Mouse (Mus musculus) intestine, embryonic 16.5 days (tissue): Measurements from ENCODE around the gene Myof. TPM values are rescaled to one million over a fixed set of nuclear protein-coding genes. Genes with fewer than 3 reads are reported as not detected.

ENCODE experiments used
- ATAC-seq: fragments of 200-750 bp; cut with Nextera tagmentation; 2 replicates; pipeline ENCODE4 v1.8.0; 2017; ENCODE audit warnings: moderate TSS enrichment, moderate library complexity
- H3K27ac ChIP-seq: fragments of 300-500 bp; sonication (generic); 2 replicates; pipeline ENCODE4 v1.5.1; 2014; ENCODE audit warnings: mild to moderate bottlenecking, low read length
- H3K27me3 ChIP-seq: fragments of 300-500 bp; sonication (generic); replicated peaks from 2 replicates; pipeline ENCODE4 v1.6.1; 2014; ENCODE audit warnings: low read length, control low read depth, mixed read lengths; ENCODE audit not compliant: control insufficient read depth, insufficient read depth
- H3K36me3 ChIP-seq: fragments of 300-500 bp; sonication (generic); 2 replicates; pipeline ENCODE4 v1.6.1; 2014; ENCODE audit warnings: low read length, control low read depth; ENCODE audit not compliant: control insufficient read depth, insufficient read depth
- H3K4me1 ChIP-seq: fragments of 300-500 bp; sonication (generic); 2 replicates; pipeline ENCODE4 v1.6.1; 2014; ENCODE audit warnings: low read length, control low read depth, mixed read lengths; ENCODE audit not compliant: control insufficient read depth, insufficient read depth
- H3K4me2 ChIP-seq: fragments of 300-500 bp; sonication (generic); 2 replicates; pipeline ENCODE4 v1.6.1; 2014; ENCODE audit warnings: low read depth, low read length, control low read depth
- H3K4me3 ChIP-seq: fragments of 300-500 bp; sonication (generic); 2 replicates; pipeline ENCODE4 v1.5.1; 2014; ENCODE audit warnings: mild to moderate bottlenecking, low read length
- H3K9ac ChIP-seq: fragments of 300-500 bp; sonication (generic); 2 replicates; pipeline ENCODE4 v1.6.1; 2014; ENCODE audit warnings: low read depth, low read length
- H3K9me3 ChIP-seq: fragments of 300-500 bp; sonication (generic); 2 replicates; pipeline ENCODE4 v1.6.1; 2016; ENCODE audit warnings: low read length, control low read depth; ENCODE audit not compliant: control insufficient read depth
- WGBS: fragments of 180-500 bp; shearing (Covaris S2); extraction: QIAGEN DNeasy Blood & Tissue Kit; methylation state at CpG from one replicate; pipeline ENCODE4 v1.1.7; 2014; 5-methylcytosine and 5-hydroxymethylcytosine counted together
- polyA plus RNA-seq: library from polyadenylated mRNA; unstranded; fragments of >200 nt; fragmentation: Nextera tagmentation; extraction: Ambion mirVana; gene quantifications from 2 replicates; pipeline ENCODE4 v1.2.1, GENCODE M21; 2015

The Myof gene
- polyA plus RNA-seq, 1 experiment from 2014 or later: 6.5 TPM

DNA sequence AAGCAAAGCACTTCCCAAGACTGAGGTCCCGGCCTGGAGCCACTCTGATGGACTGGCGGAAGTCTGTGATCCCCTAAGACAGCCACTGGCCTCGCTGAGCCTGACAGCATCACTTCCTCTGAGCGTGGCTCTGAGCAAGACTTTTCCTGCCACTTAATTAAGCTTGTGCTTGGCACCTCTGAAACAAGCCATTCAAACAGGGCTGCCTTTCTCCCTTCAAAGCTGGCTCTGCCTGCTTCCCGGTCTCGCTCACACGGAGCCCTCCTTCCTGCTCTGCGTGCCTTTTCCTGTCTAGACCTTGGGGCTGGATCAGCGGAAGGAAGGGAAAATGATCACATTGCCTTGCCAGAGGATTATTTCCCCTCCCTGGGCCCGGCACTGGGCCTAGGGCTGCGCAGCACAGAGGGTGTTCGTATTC is 124.9 kb downstream of the Myof start:
- peak; percentile 40 for ATAC-seq
- H3K9me3 ChIP-seq: no peaks in the 10 kb centered on the region
- H3K27me3 ChIP-seq: no peaks in the 10 kb centered on the region
- H3K4me2 ChIP-seq: no peak overlapping the region
- WGBS: 61% methylated on average over 12 of the region's 12 CpGs
- no peaks in the 10 kb centered on the region for H3K36me3 ChIP-seq
- 0 out of 2 replicates have a peak overlapping the region, but pooled peaks have one; percentile 8 for H3K9ac ChIP-seq
- no peak overlapping the region for H3K4me3 ChIP-seq
- no peaks in the 10 kb centered on the region for H3K4me1 ChIP-seq
- no peak overlapping the region for H3K27ac ChIP-seq

DNA sequence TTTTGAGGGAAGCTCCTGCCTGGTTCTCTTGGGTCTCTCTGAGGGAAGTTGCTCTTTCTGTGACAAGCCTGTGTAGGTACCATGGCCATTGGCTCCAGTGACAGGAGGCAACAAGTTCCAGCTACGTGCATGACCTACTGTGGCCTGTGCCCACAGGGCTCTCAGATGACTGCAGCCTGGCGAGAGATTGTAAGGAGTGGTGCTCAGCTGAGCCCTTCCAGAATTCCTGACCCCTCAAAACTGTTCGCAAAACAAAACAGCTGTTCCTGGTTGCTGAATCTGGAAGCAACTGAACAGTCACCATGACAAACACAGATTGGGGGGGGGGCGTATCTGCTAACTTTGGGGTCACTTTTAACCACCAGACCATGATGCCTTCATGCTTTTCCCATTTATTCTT is 129.1 kb downstream of the Myof start:
- Histone ChIP-seq H3K9me3 (no peaks in the 10 kb centered on the region), H3K4me2 (no peak overlapping the region), H3K9ac (no peak overlapping the region), H3K36me3 (no peaks in the 10 kb centered on the region), H3K4me3 (no peak overlapping the region), H3K4me1 (no peaks in the 10 kb centered on the region), H3K27ac (no peak overlapping the region), H3K27me3 (no peaks in the 10 kb centered on the region)
- WGBS: 88% methylated on average over 4 of the region's 4 CpGs
- no peak for ATAC-seq

DNA sequence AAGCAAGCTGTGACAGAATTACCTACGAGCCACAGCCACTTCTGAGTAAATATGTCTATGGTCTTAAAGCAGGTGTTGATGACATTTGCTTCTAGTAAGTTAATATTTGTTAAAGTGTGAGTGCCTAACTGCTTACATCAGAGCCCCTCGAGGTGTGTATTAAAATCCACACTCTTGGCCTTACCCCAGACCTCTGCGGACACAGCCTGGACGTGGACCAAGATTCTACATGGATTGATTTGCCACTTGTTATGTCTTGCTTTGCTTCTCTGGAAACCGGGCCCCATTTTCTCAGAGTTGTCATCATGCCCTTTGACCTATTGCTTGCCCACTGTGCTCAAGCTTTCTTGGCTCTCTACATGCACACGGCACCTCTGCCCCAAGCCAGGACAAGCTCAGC is 130.9 kb downstream of the Myof start:
- H3K9me3 ChIP-seq: no peaks in the 10 kb centered on the region
- H3K4me2 ChIP-seq: no peak overlapping the region
- no peaks in the 10 kb centered on the region for H3K4me1 ChIP-seq
- no peak overlapping the region for H3K9ac ChIP-seq
- WGBS: 71% methylated on average over 6 of the region's 6 CpGs
- no peak overlapping the region for H3K27ac ChIP-seq
- no peaks in the 10 kb centered on the region for H3K27me3 ChIP-seq
- ATAC-seq: no peak
- H3K36me3 ChIP-seq: no peaks in the 10 kb centered on the region
- H3K4me3 ChIP-seq: no peak overlapping the region

DNA sequence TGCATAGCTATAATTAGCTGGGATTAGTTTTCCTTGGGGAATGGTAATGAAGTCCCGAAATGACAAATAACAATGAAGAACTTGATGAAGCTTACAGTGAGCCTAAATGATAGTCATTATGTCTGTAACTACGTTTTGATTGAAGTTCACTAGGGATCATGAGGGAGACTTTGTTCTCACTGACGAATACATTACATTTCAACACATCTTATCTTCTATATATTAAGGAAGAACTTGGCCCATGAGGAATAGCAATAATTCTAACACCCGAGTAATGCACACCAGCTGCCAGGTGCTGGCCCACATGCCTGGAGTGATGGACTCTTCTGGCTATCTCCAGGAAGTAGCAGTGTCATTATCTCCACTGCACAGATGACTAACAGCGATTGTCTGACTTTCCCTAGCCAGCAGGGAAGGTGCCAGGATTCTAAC is 133.5 kb downstream of the Myof start:
- Histone ChIP-seq H3K4me3 (no peak overlapping the region), H3K9me3 (no peaks in the 10 kb centered on the region), H3K36me3 (no peaks in the 10 kb centered on the region), H3K4me2 (no peak overlapping the region), H3K27me3 (no peaks in the 10 kb centered on the region), H3K4me1 (no peaks in the 10 kb centered on the region), H3K27ac (no peak overlapping the region), H3K9ac (no peak overlapping the region)
- 63% methylated on average over 5 of the region's 5 CpGs for WGBS
- no peak for ATAC-seq

DNA sequence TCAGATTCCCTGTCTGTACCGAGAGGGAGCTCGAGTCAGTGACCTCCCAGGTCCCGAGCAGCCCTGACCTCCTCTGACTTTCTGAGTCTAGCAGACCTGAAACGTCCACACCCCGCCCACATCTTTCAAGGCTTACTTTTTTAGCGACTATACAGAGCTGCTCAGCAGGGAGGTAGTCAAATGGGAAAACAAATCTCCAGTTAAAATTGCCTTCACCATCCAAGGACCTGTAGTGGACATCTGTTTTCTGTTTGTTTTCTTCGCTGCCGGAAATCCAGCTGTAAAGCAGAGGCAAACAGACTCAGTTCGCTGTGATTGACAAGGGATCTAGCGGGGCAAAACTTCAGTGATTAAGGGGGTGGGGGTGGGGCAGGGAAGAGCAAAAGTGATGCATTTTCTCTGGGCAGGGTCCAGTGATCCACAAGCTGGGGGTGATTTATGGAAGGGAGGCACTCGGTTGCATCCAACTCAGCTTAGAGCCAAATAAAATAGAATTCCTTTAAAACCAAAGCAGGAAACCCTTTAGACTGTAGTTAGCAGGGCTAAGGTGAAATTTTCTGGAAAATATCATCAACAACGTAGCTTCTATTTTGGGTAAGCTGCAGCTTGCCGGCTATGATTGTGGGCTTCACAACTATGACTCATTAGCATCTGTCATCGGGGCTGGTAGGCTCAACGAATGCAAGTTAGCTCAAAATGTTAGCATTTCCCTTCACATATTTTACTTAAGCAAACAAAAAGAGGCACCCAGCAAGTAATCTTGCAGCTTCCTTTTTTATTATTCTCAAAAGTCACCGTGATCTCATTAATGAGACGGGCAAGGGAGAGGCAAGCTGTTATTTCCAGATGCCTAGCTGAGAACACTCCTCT is 135.7 kb downstream of the Myof start:
- H3K4me2 ChIP-seq: no peak overlapping the region
- H3K4me3 ChIP-seq: no peak overlapping the region
- H3K27me3 ChIP-seq: no peaks in the 10 kb centered on the region
- no peak for ATAC-seq
- no peaks in the 10 kb centered on the region for H3K4me1 ChIP-seq
- H3K9ac ChIP-seq: no peak overlapping the region
- no peaks in the 10 kb centered on the region for H3K36me3 ChIP-seq
- no peak overlapping the region for H3K27ac ChIP-seq
- H3K9me3 ChIP-seq: no peaks in the 10 kb centered on the region
- WGBS: 26% methylated on average over 17 of the region's 17 CpGs

DNA sequence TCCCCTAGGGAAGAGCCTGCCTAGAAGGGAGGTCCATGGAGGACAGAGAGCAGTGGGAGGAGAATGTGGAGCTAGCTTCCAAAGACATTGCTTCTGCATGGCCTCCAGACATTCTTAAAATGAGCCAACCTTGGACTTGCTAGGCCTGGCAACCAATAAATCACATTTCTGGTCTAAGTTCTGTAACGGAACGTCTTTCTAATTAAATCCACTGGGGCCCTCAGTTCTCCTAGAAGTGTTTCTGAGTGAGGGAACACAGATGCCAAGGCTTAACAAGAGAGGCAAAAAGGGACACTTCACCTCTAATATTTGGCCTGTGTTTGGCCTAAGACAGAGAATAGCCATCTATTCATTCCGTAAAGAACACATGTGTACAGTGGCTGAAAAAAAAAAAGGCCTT is 136.5 kb downstream of the Myof start:
- H3K36me3 ChIP-seq: no peaks in the 10 kb centered on the region
- no peak overlapping the region for H3K4me3 ChIP-seq
- H3K27me3 ChIP-seq: no peaks in the 10 kb centered on the region
- no peaks in the 10 kb centered on the region for H3K9me3 ChIP-seq
- no peak for ATAC-seq
- WGBS: 55% methylated on average over 3 of the region's 3 CpGs
- no peak overlapping the region for H3K9ac ChIP-seq
- no peak overlapping the region for H3K27ac ChIP-seq
- no peaks in the 10 kb centered on the region for H3K4me1 ChIP-seq
- no peak overlapping the region for H3K4me2 ChIP-seq

DNA sequence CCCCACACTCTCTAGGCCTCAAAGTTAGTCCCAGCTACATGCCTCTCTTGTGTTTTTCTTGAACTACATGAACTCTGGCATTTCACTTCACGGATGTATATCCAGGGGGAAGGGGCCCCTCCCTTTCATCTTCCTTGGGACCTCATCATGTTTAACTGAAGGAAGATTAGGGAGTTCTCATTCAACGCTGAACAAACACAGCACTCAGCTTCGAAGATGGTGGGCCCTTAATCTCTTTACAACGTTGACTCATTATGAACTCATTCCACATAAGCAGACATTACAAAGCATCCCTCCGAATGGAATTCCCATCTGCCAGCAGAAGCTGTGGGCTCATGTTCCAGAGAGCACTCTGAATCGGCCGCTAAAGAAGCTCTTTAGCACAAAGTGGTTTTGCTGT is 147.3 kb downstream of the Myof start:
- no peak overlapping the region for H3K27ac ChIP-seq
- no peaks in the 10 kb centered on the region for H3K27me3 ChIP-seq
- H3K9ac ChIP-seq: no peak overlapping the region
- no peaks in the 10 kb centered on the region for H3K36me3 ChIP-seq
- H3K4me3 ChIP-seq: no peak overlapping the region
- no peak for ATAC-seq
- no peaks in the 10 kb centered on the region for H3K4me1 ChIP-seq
- no peaks in the 10 kb centered on the region for H3K9me3 ChIP-seq
- 24% methylated on average over 7 of the region's 7 CpGs for WGBS
- no peak overlapping the region for H3K4me2 ChIP-seq

DNA sequence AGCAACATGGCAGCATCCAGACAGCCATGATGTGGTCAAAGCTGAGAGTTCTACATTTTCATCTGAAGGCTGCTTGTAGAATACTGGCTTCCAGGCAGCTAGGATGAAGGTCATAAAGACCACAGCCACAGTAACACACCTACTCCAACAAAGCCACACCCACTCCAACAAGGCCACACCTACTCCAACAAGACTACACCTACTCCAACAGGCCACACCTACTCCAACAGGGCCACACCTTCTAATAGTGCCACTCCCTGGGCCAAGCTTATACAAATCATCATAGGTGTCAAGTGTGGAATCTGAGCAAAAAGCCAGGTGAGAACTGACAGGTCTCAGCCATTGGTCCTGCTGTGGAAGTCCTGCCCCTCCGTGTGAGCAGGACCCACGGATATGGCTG is 152.4 kb downstream of the Myof start:
- ATAC-seq: no peak
- no peaks in the 10 kb centered on the region for H3K9me3 ChIP-seq
- no peak overlapping the region for H3K4me2 ChIP-seq
- H3K27ac ChIP-seq: no peak overlapping the region
- H3K27me3 ChIP-seq: no peaks in the 10 kb centered on the region
- WGBS: 81% methylated on average over 2 of the region's 2 CpGs
- H3K9ac ChIP-seq: no peak overlapping the region
- no peaks in the 10 kb centered on the region; the same call in 1 of the 2 replicates for H3K4me1 ChIP-seq
- no peak overlapping the region for H3K4me3 ChIP-seq
- H3K36me3 ChIP-seq: no peaks in the 10 kb centered on the region

DNA sequence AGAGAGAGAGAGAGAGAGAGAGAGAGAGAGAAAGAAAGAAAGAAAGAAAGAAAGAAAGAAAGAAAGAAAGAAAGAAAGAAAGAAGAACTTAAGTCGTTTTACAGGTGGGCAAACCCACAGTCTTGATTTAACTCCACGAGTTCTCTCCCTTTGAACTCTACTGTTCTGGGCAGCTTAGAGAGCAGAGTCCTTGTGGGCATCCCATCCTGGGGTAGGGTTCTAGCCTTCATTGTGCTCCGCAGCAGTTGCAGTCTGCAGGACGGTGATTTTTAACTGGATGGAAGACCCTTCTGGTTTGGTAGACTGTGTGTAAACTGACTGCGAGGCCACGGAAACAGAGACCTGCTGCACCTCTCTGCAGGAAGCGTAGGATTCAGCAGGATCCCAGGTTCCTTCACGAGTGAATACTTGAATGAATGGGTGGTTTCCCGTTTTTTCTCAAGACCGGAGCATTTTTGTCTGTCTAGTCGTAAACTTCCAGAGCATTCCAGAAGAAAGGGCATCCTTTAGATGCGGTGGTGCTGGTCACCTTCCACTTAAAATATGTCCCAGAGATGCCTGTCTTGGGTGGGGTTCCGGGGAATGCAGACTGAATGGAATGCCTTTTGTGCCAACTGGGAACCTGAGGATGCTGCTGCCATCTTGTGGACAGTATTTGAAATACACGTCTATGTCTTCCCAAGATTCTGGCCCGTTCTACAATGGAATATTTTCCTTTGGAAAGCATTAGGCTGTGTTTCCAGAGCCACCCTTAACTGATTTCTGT is 156.8 kb downstream of the Myof start:
- Histone ChIP-seq H3K4me2 (peak overlapping the region; percentile 59), H3K36me3 (no peaks in the 10 kb centered on the region), H3K9ac (no peak overlapping the region), H3K27ac (no peak overlapping the region), H3K9me3 (no peaks in the 10 kb centered on the region), H3K4me3 (peak overlapping the region; percentile 32), H3K27me3 (0 out of 2 replicates have a peak, but pooled peaks cover 3% of the 10 kb centered on the region), H3K4me1 (no peaks in the 10 kb centered on the region; the same call in 1 of the 2 replicates)
- 9% methylated on average over 15 of the region's 15 CpGs for WGBS
- ATAC-seq: peak; percentile 28; the same call in 1 of the 2 replicates
